Mouse (Mus musculus) bone marrow, adult 2 months (tissue): ENCODE results near the gene Tlr11.

Experiments
- CTCF ChIP-seq: fragments of 200-500 bp; IDR thresholded peaks from 2 replicates; pipeline ENCODE4 v1.5.1; 2011; ENCODE audit warnings: low read length, control low read depth; ENCODE audit not compliant: control insufficient read depth, insufficient read depth
- POLR2A ChIP-seq: fragments of 200-500 bp; IDR thresholded peaks from 2 replicates; pipeline ENCODE4 v1.6.1; 2011; ENCODE audit warnings: low read depth, mild to moderate bottlenecking, control low read depth, low read length, borderline replicate concordance; ENCODE audit not compliant: control insufficient read depth

DNA sequence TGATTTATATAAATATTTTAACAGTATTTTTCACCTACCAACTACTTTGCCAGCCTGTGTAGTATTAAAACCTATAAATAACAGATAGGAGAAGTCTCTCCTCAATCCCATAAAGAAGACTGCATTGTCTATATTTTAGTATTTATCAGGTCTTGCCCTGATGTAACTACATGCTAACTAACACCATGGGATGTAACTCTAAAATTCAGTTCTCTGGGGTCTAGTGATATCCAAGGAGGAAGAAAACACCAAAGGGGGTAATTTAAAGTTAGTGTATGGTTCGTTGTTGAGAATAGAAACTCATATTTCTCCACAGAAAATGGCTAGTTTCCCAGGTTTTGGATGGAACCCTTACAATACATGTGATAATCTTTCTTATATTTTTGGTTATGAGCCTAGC lies 31.1 kb upstream of the Tlr11 start, which contains the start of gene Olfr734:
- TF ChIP-seq POLR2A (no peak), CTCF (no peak)
